Mouse (Mus musculus): Measurements from ENCODE around the gene Plekhg1.

Plekhg1 gene

GRCm38 (mm10) chr10:3870828-3871227 lies 130.7 kb downstream of the Plekhg1 start:
- no peak for TF ChIP-seq GATA4 (IDR thresholded peaks at IDR 0.05; ENCODE audit: insufficient replicate concordance, low read length)

GRCm38 (mm10) chr10:3873467-3873866 lies 133.3 kb downstream of the Plekhg1 start:
- no peak for TF ChIP-seq GATA4 (IDR thresholded peaks at IDR 0.05; ENCODE audit: insufficient replicate concordance, low read length)

GRCm38 (mm10) chr10:3877852-3878535 lies 137.8 kb downstream of the Plekhg1 start:
- no peak for TF ChIP-seq GATA4 (IDR thresholded peaks at IDR 0.05; ENCODE audit: insufficient replicate concordance, low read length)

GRCm38 (mm10) chr10:3881179-3881578 lies 141.0 kb downstream of the Plekhg1 start:
- TF ChIP-seq GATA4 (IDR thresholded peaks at IDR 0.05; ENCODE audit: insufficient replicate concordance, low read length) = no peak

GRCm38 (mm10) chr10:3888510-3888909 lies 148.3 kb downstream of the Plekhg1 start:
- TF ChIP-seq GATA4 (IDR thresholded peaks at IDR 0.05; ENCODE audit: insufficient replicate concordance, low read length) = no peak

- no peak for TF ChIP-seq GATA4 (IDR thresholded peaks at IDR 0.05; ENCODE audit: insufficient replicate concordance, low read length)
Observed at GRCm38 (mm10) chr10:3891381-3892263, 151.5 kb downstream of the Plekhg1 start.

DNA sequence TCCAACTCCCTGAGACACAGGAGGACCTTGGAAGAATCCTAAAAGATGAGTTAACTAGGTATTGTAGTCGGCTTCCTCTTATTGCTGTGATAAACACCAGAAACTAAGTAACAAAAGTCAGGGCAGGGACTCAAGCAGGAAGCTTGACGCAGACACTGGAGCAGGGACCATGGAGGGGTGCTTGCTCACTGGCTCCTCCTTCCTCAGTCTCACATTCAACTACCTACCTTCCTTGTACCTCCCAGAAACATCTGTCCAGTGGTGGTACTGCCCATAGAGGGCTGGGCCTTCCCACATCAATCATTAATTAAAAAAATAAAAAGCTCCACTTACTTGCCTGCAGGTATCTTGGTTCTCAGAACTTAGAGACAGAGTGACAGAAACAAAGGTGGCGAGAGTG lies 152.2 kb downstream of the Plekhg1 start:
- no peak for TF ChIP-seq GATA4 (IDR thresholded peaks at IDR 0.05; ENCODE audit: insufficient replicate concordance, low read length)

- no peak for TF ChIP-seq GATA4 (IDR thresholded peaks at IDR 0.05; ENCODE audit: insufficient replicate concordance, low read length)
Observed at GRCm38 (mm10) chr10:3898068-3898467, 157.9 kb downstream of the Plekhg1 start.

GRCm38 (mm10) chr10:3900416-3900956 lies 160.3 kb downstream of the Plekhg1 start:
- TF ChIP-seq GATA4 (IDR thresholded peaks at IDR 0.05; ENCODE audit: insufficient replicate concordance, low read length) = no peak

GRCm38 (mm10) chr10:3905747-3906146 lies 165.6 kb downstream of the Plekhg1 start:
- no peak for TF ChIP-seq GATA4 (IDR thresholded peaks at IDR 0.05; ENCODE audit: insufficient replicate concordance, low read length)

GRCm38 (mm10) chr10:3914104-3914503 lies 173.9 kb downstream of the Plekhg1 start:
- no peak for TF ChIP-seq GATA4 (IDR thresholded peaks at IDR 0.05; ENCODE audit: insufficient replicate concordance, low read length)

GRCm38 (mm10) chr10:3920368-3921152 lies 180.4 kb downstream of the Plekhg1 start:
- TF ChIP-seq GATA4 (IDR thresholded peaks at IDR 0.05; ENCODE audit: insufficient replicate concordance, low read length) = peak; percentile 13; the same call in 1 of the 2 replicates

DNA sequence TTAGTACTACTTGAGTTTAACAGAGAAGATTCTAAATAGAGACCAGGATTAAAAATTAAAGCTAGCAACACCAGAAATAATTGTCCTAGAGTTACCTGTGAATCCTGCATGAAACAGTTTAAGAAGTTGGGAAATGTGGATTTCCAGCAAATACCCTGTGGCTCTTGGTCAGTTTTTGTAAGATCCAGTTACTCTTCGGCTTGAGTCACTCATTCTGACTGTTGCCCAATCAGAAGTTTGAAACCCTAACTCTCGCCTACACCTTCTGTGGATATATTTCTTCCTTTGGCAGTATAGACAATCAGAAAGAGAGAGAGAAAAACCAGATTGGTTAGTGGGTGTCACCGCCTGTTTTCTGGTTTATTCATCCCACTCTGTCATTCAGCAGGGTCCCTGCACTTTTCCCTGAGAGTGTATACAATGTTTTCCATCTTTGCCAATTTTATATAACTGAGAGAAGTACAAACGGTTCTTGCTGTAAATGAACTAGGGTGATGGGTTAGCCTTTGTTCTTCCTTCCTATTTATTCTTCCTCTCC lies 187.9 kb downstream of the Plekhg1 start:
- TF ChIP-seq GATA4 (IDR thresholded peaks at IDR 0.05; ENCODE audit: insufficient replicate concordance, low read length) = no peak

GRCm38 (mm10) chr10:3931831-3932230 lies 191.7 kb downstream of the Plekhg1 start:
- TF ChIP-seq GATA4 (IDR thresholded peaks at IDR 0.05; ENCODE audit: insufficient replicate concordance, low read length) = no peak
